Mouse (Mus musculus): ENCODE measurements around the gene Ptpn6. TPM values are rescaled to one million over a fixed set of nuclear protein-coding genes. Genes with fewer than 3 reads are reported as not detected.
A peak's percentile ranks its signal among the peaks of the same experiment; 100 is the strongest.

The Ptpn6 gene
- total and polyA plus RNA-seq, 2 experiments from 2014 or later, result 2.2 to 3.8 TPM

DNA sequence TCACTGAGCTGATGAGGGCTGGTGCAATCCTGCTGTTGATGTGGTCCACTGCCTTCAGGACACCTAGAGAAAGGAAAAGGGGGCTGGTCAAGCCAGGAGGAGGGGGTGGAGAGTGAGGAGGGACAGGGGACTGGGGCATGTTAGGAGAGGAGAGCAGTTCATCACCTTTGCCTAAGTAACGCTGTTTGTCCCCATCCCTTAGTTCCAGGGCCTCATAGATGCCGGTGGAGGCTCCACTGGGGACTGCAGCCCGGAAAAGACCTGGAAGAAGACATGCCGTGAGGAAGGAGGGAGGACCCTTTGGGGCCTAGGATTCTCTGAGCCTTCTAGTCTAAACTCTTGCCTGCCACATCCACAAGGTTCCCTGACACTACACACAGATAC is 29.0 kb upstream of the Ptpn6 start:
- Histone ChIP-seq H3K27ac (ENCODE audit: low read depth, low read length) (peak overlapping the region; percentile 40; the same call in 1 of the 2 replicates), H3K9me3 (ENCODE audit: low read length) (no peaks in the 10 kb centered on the region), H3K36me3 (ENCODE audit: insufficient read depth) (peaks cover 5% of the 10 kb centered on the region; the same call in 1 of the 2 replicates), H3K4me2 (ENCODE audit: low read depth) (peak overlapping the region; percentile 76), H3K4me1 (ENCODE audit: insufficient read depth) (0 out of 2 replicates have a peak, but pooled peaks cover 5% of the 10 kb centered on the region), H3K9ac (0 out of 2 replicates have a peak overlapping the region, but pooled peaks have one; percentile 33), H3K4me3 (ENCODE audit: low read depth, low read length) (no peak overlapping the region), H3K27me3 (ENCODE audit: insufficient read depth, low read length) (no peaks in the 10 kb centered on the region)
- no peak for TF ChIP-seq CTCF (IDR thresholded peaks at IDR 0.05; ENCODE audit: low read depth)
- ATAC-seq (no peak), DNase-seq (no peak)
- WGBS, result 44% methylated on average over 4 of the region's 4 CpGs

DNA sequence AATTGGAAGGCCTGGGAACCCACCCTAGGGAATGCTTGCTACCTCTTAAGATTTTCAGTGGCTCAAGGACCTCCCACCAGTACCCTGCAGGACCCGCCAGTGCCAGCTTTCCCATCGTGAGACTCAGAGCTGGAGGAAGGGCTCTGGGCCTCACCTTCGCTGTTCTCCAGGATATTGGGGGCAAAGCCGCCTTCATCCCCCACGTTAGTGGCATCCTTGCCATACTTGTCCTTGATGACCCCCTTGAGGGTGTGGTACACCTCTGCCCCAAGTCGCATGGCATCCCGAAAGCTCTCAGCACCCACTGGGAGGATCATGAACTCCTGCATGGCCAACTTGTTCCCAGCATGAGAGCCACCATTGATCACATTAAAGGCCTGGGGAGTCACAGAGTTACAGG is 27.4 kb upstream of the Ptpn6 start:
- H3K27me3 ChIP-seq (ENCODE audit: insufficient read depth, low read length), result no peaks in the 10 kb centered on the region
- no peak for ATAC-seq
- no peak for DNase-seq
- no peak overlapping the region for H3K4me3 ChIP-seq (ENCODE audit: low read depth, low read length)
- H3K9ac ChIP-seq, result no peak overlapping the region
- no peak overlapping the region for H3K27ac ChIP-seq (ENCODE audit: low read depth, low read length)
- 0 out of 2 replicates have a peak, but pooled peaks cover 5% of the 10 kb centered on the region for H3K4me1 ChIP-seq (ENCODE audit: insufficient read depth)
- H3K36me3 ChIP-seq (ENCODE audit: insufficient read depth), result peaks cover 5% of the 10 kb centered on the region; the same call in 1 of the 2 replicates
- WGBS, result 81% methylated on average over 7 of the region's 7 CpGs
- no peaks in the 10 kb centered on the region for H3K9me3 ChIP-seq (ENCODE audit: low read length)
- H3K4me2 ChIP-seq (ENCODE audit: low read depth), result no peak overlapping the region
- no peak for TF ChIP-seq CTCF (IDR thresholded peaks at IDR 0.05; ENCODE audit: low read depth)

DNA sequence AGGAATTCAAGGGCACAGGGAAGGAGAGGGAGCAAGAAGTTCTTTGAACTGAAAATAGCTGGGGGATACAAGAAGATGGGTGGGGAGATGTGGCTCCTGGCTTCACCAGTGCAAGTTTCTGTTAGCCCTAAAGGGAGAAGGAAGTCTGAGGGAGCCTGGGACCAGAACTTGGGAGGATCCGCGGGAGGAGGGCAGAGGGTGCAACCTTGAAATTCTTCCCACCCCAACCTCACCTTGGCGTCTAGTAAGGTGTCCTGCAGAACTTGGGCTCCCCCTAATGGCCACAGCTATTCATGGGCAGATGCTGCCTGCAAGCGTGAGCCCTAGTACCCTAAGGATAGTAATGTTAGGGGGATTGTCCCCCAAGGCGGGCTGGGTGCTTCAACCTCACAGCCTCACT is 20.7 kb upstream of the Ptpn6 start:
- H3K4me3 ChIP-seq (ENCODE audit: low read depth, low read length), result no peak overlapping the region
- H3K27ac ChIP-seq (ENCODE audit: low read depth, low read length), result 0 out of 2 replicates have a peak overlapping the region, but pooled peaks have one; percentile 57
- H3K36me3 ChIP-seq (ENCODE audit: insufficient read depth), result peaks cover 5% of the 10 kb centered on the region; the same call in 1 of the 2 replicates
- H3K4me1 ChIP-seq (ENCODE audit: insufficient read depth), result peaks cover 11% of the 10 kb centered on the region
- no peak for ATAC-seq
- no peaks in the 10 kb centered on the region for H3K9me3 ChIP-seq (ENCODE audit: low read length)
- H3K27me3 ChIP-seq (ENCODE audit: insufficient read depth, low read length), result no peaks in the 10 kb centered on the region
- peak; percentile 79 for TF ChIP-seq CTCF (IDR thresholded peaks at IDR 0.05; ENCODE audit: low read depth)
- H3K9ac ChIP-seq, result no peak overlapping the region
- DNase-seq, result peak; percentile 69
- under 1% methylated on average over 5 of the region's 5 CpGs for WGBS
- no peak overlapping the region for H3K4me2 ChIP-seq (ENCODE audit: low read depth)

DNA sequence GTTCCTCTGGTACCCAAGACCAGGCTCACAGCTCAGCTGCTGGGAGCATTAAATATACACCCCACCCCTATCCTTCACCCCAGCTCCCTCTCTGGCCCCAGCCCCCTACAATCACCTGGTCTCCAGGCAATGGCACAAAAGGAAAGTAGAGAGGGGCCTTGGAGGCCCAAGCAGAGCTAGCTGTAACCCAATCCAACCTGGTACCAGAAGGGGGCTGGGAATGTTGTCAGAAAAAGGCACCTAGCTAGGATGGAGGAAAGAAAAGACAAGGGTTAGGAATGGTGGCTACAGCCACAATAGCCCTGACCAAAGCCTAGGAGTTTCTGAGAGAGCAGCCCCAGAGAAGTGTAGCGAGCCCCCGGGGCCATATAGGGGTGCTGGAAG is 20.3 kb upstream of the Ptpn6 start:
- peaks cover 5% of the 10 kb centered on the region; the same call in 1 of the 2 replicates for H3K36me3 ChIP-seq (ENCODE audit: insufficient read depth)
- H3K4me3 ChIP-seq (ENCODE audit: low read depth, low read length), result no peak overlapping the region
- no peaks in the 10 kb centered on the region for H3K27me3 ChIP-seq (ENCODE audit: insufficient read depth, low read length)
- no peaks in the 10 kb centered on the region for H3K9me3 ChIP-seq (ENCODE audit: low read length)
- H3K4me2 ChIP-seq (ENCODE audit: low read depth), result no peak overlapping the region
- H3K4me1 ChIP-seq (ENCODE audit: insufficient read depth), result peaks cover 13% of the 10 kb centered on the region
- no peak for TF ChIP-seq CTCF (IDR thresholded peaks at IDR 0.05; ENCODE audit: low read depth)
- DNase-seq (no peak), ATAC-seq (no peak)
- no peak overlapping the region for H3K9ac ChIP-seq
- 47% methylated on average over 2 of the region's 2 CpGs for WGBS
- H3K27ac ChIP-seq (ENCODE audit: low read depth, low read length), result peak overlapping the region; percentile 57

DNA sequence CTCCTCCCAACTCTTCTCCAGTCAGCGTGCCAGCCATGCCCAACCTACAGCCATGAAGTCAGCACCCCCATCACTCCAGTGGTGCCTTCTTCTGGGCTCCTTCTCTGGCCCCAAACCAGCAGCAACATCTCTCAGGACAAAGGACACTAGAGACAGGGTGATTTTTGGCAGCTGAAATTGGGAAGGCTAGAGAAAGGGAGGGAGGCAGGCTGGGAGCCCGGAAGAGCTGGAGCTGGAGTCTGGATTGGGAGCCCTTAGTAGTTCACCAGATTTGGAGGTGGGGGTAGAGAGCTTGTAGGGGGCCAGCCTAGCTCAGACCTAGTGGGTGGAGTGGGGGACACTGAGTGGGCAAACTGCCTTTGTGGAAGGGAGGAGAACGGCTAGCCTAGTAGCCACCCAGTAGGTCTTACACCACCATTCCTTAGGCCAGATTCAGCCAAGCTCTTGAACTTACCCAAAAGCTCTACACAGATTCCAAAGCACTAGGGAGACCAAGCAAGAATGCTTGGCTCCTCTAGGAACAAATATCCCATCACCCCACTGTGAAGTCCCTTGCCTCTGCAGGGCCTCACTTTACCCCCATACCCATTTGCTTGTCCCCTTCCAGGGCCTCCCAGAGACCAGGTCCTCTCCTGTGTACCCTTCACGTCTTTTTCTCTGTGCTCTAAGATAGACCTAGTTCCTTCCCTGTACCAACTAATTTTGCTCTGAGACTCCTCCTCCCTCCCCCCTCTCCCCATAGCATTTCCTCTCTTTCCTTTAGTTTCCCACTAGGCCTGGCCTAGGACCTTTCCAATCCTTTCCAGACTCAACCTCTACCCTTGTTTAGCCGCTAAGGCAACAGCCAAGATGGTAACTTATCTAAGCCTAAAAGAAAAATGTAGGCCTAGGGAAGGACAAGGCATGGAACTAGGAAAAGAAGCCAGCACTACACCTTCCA is 19.7 kb upstream of the Ptpn6 start:
- no peak for TF ChIP-seq CTCF (IDR thresholded peaks at IDR 0.05; ENCODE audit: low read depth)

DNA sequence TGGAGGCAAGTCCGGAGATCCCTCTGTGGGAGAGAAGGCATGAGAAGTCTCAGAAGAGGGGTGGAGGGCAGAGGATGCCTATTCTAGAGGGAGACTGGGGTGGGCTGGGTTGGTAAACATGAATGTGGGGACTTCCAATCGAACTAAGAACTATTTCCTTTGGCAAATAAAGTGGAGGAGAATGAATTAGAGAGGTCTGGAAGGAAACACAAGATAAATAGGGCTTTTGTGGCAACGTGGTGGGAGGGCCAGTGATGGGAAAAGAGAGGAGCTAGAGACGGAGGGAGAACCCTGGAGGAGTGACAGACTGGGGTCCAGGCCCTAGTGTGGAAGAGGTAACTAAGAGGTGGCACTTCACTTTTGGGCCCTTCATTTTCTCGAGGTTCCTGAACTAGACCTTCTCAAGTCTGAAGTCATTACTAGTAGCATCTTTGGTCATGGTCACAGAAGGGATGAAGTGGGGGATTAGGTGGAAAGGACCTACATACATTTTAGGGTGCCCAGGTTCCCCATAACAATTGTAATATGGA is 18.9 kb upstream of the Ptpn6 start:
- Histone ChIP-seq H3K4me3 (ENCODE audit: low read depth, low read length) (peak overlapping the region; percentile 98), H3K4me1 (ENCODE audit: insufficient read depth) (peaks cover 13% of the 10 kb centered on the region), H3K4me2 (ENCODE audit: low read depth) (peak overlapping the region; percentile 62), H3K9ac (peak overlapping the region; percentile 93), H3K27me3 (ENCODE audit: insufficient read depth, low read length) (no peaks in the 10 kb centered on the region), H3K27ac (ENCODE audit: low read depth, low read length) (peak overlapping the region; percentile 97), H3K36me3 (ENCODE audit: insufficient read depth) (no peaks in the 10 kb centered on the region; the same call in 1 of the 2 replicates), H3K9me3 (ENCODE audit: low read length) (no peaks in the 10 kb centered on the region)
- DNase-seq, result peak; percentile 9
- TF ChIP-seq CTCF (IDR thresholded peaks at IDR 0.05; ENCODE audit: low read depth), result no peak
- WGBS, result 2% methylated on average over 5 of the region's 5 CpGs
- no peak for ATAC-seq

More for the DNA sequence above, 19.7 kb upstream of the Ptpn6 start:
- Histone ChIP-seq H3K36me3 (ENCODE audit: insufficient read depth) (peaks cover 5% of the 10 kb centered on the region; the same call in 1 of the 2 replicates), H3K4me3 (ENCODE audit: low read depth, low read length) (peak overlapping the region; percentile 98), H3K9ac (no peak overlapping the region), H3K9me3 (ENCODE audit: low read length) (no peaks in the 10 kb centered on the region), H3K27ac (ENCODE audit: low read depth, low read length) (peak overlapping the region; percentile 57), H3K4me2 (ENCODE audit: low read depth) (peak overlapping the region; percentile 62), H3K27me3 (ENCODE audit: insufficient read depth, low read length) (no peaks in the 10 kb centered on the region), H3K4me1 (ENCODE audit: insufficient read depth) (peaks cover 13% of the 10 kb centered on the region)
- ATAC-seq, result peak; percentile 23
- 24% methylated on average over 5 of the region's 5 CpGs for WGBS
- DNase-seq, result peak; percentile 70
